Mouse (Mus musculus): ENCODE results near the gene Elavl3. TPM values are rescaled to one million over a fixed set of nuclear protein-coding genes. Genes with fewer than 3 reads are reported as not detected.
A peak's percentile ranks its signal among the peaks of the same experiment; 100 is the strongest.
"Not testable (repeated sequence)": the region's sequence is repeated elsewhere in the genome, so short reads cannot be mapped to it uniquely, and the experiment has no call there.

Elavl3 gene
- total RNA-seq (2021) = 100 to 1,000 TPM; 144 TPM
- long read RNA-seq, experiment 1, partial matches to known transcripts = 2 of 53 reads
- long read RNA-seq, experiment 1, other reads (novel, unspliced or antisense) = 51 of 53 reads
- long read RNA-seq, experiment 2, full-length matches to known transcripts = 1 of 45 reads
- long read RNA-seq, experiment 2, partial matches to known transcripts = 4 of 45 reads
- long read RNA-seq, experiment 2, other reads (novel, unspliced or antisense) = 40 of 45 reads

DNA sequence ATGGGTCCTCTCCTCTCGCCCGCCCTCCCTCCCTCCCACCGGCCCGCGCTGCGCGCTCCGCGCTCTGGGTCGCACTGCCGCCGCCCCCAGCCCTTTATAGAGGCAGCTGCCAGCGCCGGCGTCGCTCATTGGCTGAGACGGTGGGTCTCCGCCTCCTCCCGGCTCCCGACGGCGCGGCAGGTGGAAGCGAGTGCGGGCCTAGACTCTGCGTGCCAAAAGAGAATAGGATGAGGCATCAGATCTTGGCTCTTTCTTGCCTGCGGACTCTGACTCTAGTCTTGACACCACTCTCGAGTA, at the start of gene Elavl3:
Gene Elavl3 (minus strand): TSS at position 66 of the 297 bp plus-strand sequence.
- peak; percentile 84 to 88 for DNase-seq (ENCODE audit: low spot score in 2 of 2)

DNA sequence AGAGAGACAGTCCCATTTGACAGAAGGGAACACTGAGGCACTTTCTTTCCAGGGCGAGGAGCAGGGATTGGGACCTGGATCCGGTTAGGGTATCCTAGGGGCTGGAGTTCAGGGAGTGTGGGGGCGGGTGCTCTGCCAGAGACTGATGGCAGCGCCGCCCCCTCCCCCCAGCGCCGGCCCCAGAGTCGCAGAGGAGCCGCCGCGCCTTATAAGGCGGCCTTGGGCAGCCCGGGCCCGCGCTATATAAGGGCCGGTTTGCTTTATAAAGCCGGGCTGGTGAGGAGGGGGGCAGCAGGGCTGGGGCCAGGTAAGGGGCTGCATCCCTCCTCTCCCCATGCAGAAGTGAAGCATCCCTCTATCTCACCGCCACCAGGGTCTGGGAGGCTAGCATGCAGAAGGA, 48.1 kb upstream of the Elavl3 start:
- no peak for DNase-seq (ENCODE audit: low spot score in 2 of 2)

DNA sequence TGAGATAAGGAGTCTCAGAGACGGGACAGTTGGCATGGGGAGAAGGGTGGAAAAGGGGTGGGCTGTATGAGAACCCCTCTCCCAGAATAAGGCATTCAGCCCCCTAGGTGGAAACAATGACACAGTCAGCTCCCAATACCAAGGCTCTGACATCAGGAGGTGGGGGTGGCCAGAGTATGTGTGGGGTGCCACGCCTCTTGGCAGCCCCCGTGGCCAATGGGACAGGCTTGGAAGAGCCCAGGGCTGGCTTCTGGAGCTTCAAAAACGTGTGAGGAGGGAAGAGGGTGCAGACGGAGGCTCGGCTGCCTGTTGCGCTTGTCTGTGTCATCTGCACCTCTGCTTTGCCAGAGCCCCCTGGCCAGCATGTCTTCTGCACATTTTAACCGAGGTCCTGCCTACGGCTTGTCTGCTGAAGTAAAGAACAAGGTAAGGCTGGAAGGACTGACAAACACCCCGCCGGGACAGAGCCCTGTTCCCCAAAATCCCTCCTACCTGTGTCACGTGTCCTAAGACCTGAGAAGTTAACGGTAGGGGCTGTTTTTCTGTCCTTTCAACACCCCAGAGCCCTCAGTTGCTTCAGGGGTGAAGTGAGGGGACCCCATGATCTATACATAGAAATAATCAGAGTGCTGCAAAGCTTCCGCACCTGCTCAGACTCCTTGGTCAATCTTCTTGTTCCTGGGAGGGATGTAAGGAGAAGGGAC, 47.3 kb upstream of the Elavl3 start, which contains the start of gene Cnn1:
Gene Cnn1 (plus strand): TSS at position 224 of the 704 bp plus-strand sequence.
- no peak for DNase-seq (ENCODE audit: low spot score in 2 of 2)

DNA sequence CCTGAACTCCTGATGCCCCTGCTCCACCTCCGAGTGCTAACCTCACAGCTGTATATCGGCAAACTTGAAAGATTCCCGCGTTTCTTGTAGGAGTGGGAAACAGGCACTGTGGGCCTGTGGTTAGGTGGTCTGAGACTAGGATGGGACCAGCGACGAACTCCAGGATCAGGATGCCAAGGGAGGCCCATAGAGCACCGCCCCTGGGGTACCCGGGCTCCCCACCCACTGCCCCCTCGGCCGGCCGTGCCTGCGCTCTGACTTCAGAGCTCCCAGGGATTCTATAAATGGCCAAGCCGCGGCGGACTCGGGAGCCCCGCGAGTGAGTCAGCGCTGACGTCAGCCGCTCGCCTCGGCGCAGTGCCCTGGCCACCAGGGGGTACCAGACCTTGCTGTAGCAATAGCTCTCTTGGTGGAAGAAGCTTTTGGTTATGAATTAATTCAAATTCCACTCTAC, 44.1 kb upstream of the Elavl3 start:
- DNase-seq (ENCODE audit: low spot score in 2 of 2) = peak; percentile 83

DNA sequence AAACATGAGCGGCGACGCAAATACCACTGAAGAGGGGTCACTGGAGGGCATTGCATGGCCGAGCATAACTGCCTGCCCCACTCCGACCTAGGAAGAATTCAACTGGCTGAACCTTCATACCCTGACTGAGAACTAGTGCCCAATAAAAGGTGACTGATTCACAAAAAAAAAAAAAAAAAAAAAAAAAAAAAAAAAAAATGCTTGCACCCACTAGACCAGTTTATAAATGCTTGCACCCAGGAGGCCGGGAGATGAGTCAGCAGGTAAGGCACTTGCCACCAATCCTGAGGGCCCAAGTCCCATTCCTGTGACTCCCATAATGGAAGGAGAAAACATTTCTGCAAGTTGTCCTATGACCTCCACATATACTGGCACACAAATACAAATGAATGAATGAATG, 40.9 kb upstream of the Elavl3 start:
- no peak for DNase-seq (ENCODE audit: low spot score in 2 of 2)

DNA sequence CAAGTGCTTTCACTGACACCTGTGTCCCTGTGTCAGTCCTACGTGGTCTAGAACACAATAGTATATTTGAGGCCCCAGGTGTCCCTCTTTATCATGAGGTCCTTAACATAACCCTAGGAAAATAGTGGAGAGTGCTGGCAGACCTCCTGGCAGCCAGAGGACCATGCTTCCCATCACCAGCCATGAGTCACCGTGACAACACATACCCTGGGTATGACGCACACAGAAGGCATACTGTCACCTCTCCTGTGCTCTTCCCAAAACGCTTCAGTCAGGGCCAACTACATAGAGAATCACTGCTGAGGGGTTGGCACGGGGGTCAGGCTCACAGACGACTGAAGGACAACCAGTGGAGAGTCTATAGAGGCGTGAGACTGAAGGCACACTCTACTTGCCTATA, 38.2 kb upstream of the Elavl3 start:
- DNase-seq (ENCODE audit: low spot score in 2 of 2) = no peak

DNA sequence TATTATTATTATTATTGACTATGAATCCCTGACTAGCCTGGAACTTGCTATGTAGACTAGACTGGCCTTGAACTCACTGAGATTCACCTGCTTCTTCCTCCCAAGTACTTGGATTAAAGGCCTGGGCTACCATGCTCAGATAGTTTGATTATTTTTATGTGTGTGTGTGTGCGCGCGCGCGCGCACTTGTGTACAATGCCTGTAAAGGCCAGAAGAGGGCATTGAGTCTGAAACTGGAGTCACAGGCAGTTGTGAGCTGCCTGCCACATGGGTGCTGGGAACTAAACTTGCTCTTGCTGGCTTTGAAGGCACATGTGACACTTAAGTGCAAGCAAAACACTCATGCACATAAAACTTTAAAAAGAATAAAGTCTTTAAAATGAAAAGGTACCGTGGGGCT, 37.5 kb upstream of the Elavl3 start:
- DNase-seq (ENCODE audit: low spot score in 2 of 2) = no peak

DNA sequence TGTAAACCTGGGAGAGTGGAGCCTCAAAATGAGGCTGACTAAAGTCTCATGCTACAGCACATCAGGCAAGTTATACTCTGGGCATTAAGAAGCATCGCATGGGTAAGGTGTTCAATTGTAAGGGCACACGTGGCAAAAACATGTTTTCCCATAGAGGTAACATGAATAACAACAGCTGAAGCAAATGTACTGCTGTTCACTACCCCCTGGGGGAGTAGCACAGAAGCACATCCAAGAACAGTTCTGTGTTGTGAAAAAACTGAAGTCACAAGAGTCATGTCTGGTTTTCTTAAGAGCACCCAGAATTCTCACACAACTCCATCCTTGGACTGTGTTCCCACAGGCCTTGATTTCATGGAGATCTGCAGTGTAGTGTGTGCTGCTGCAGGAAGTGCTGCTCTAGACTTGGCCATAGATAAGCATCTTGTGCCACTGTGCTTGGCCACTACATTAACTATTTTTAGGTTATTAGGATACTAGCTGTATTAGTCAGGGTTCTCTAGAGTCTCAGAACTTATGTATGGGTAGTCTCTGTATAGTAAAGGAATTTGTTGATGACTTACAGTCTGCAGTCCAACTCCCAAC, 35.3 kb upstream of the Elavl3 start:
- DNase-seq (ENCODE audit: low spot score in 2 of 2) = no peak

DNA sequence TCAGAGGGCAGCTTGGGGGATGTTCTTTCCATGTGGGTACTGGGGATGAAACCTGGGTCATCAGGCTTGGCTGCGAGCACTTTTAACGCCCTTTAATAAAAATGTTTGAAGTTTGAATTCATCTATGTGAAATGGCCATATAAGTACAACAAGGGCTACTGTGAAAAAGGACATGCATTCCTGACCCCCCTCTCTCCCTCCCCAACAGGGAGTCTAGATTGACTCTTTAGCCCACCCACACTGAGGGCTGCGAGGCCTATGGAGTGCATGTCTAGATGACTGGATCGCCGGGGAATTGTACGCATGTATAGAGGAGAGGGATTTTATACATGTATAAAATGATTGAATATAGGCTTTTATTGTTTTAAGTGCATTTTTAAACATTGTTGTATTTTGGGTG, 34.2 kb upstream of the Elavl3 start:
- no peak for DNase-seq (ENCODE audit: low spot score in 2 of 2)

DNA sequence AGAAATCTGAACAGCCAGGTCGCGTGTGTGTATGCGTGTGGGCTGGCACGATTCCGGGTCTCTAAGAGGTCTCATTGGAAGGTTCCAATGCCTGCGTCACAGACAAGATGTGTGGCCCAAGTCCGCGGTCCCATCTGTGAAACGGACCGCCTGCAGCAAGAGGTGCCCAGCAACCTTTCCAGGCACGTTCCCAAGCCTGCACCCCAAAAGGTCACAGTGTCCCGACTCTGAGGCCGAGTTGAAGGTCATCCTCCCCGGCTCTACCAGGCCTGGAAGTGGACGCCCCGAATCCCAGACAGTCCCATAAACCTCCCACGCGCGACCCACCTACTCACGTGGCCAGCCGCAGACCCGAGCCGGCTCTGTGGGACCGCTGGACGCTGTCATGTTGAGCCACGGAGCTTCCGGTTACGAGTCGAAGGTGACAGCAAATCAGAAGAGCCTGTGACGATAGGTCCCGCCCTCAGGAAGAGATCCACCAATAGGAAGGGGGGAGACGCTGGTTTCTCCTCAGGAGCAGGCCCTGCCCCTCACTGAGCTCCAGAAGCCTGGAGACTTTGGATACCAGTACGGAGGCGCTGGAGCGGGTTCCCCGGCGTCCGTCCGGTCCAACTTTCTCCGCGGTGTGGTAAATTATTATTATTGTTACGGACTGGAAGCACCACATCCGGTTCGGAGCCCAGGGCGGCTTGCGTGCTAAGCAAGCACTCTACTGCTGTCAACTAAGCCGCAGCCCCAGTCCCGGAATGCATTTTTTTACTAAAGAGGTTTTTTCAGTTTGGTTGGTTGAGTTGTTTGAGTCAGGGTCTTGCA, 33.4 kb upstream of the Elavl3 start, which contains the start of gene Ecsit:
Gene Ecsit (minus strand): TSS at position 417 of the 813 bp plus-strand sequence.
- DNase-seq (ENCODE audit: low spot score in 2 of 2) = peak; percentile 93 to 95

DNA sequence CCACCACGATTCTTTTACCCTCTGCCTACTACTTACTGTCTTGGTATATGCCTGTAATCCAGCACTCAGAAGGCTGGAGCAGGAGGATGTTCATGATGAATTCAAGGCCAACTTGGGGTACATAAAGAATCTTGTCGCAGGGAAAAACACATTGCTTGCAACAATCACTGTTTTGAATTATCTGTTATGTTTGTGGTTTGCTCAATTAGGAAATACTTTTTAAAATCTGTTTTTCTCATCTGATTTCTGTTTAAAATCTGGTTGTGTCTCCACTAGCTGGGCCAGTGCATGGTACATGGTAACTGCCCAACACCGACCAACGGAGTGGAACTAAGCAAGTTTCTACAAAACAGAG, 32.8 kb upstream of the Elavl3 start:
- DNase-seq (ENCODE audit: low spot score in 2 of 2) = no peak

DNA sequence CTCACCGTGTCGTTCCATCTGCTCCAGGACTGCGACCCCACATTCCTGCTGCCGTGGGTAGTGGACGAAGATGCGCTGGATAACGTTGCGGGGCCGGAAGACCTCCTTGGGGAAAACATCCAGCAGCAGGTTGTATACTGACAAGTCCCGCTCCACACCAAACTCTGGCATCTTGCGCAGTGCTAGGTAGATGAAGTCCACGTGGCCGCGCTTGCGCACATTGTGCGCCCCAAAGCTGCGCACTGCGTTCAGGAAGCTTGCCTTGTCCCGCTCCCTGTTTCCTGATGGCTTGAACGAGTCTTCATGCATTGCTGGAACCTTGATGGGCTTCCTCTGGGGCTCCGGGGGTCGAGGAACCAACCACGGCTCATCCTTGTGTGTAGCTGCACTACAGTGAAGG, 24.4 kb upstream of the Elavl3 start:
- DNase-seq (ENCODE audit: low spot score in 2 of 2) = no peak

DNA sequence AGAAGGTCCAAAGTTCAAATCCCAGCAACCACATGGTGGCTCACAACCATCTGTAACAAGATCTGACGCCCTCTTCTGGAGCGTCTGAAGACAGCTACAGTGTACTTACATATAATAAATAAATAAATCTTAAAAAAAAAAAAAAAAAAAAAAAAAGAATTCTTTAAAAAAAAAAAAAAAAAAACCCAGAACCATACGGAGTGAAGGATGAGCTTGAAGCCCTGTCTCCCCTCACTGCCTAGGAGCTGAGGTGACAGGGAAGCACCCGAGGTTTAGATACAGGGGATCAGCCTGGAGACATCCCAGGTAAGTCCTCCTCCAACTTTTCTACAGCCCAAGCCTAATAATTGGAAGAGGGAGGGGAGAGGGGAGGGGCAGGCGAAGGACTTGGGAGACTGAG, 24.0 kb upstream of the Elavl3 start:
- DNase-seq (ENCODE audit: low spot score in 2 of 2) = not testable (repeated sequence)

DNA sequence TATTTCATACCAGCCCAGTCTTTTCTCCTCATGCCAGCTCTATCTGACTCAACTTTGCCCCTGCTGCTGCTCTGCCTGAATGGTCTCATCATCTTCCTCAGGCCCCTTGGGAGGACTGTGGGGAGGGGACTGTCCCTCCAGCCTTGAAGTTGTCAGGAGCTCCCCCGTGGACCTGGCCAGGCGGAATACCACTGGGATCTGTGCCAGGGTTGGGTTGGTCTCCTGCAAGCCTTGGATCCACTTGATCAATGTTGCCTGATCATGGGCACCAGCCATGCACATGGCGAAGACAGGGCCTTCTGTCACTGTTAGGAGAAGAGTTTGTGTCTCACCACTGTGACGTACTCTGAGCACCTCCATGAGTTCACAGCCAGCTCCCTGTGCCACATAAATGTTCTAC, 20.5 kb upstream of the Elavl3 start:
- no peak for DNase-seq (ENCODE audit: low spot score in 2 of 2)

DNA sequence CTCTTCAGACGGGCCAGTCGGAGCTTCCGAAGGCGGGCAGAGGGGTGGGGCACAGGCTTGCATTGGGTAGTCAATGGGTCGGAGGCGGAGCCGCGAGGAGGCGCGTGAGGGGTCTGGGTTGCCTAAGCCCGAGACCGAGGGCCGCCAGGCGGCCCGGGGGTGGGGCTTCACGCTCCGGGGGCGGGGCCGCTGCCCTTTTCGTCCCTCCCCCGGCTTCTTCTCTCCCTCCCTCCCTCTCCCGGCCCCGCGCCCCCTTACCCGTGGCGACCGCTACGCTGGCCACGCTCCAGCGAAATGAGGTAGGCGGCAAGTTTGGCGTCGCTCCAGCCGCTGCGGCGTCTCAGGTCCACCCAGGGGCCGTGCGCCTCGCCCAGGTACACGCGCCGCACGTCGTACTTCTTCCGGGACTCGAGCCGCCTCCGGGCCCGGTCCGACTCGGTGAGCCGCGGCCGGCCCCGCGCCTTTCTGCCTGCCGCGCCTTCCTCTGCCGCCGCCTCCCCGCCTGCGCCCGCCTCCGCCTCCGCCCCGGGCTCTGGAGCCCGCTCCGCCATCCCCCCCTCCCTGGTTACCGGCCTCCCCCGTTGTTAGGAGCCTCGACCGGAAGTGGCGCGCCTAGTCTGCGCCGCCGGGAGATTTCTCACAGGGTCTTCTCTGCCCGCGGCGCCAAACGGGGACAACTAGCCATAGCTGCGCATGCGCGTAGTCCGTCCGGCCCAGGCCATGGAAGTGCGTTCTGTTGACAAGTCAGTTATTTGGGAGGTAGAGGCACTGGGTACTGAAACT, 19.2 kb upstream of the Elavl3 start, which contains the start of the genes Gm49318 and Zfp653:
Gene Gm49318 (minus strand): TSS at position 469 of the 783 bp plus-strand sequence.
Gene Zfp653 (minus strand): TSS at position 586 of the 783 bp plus-strand sequence.
- peak; percentile 97 for DNase-seq (ENCODE audit: low spot score in 2 of 2)

DNA sequence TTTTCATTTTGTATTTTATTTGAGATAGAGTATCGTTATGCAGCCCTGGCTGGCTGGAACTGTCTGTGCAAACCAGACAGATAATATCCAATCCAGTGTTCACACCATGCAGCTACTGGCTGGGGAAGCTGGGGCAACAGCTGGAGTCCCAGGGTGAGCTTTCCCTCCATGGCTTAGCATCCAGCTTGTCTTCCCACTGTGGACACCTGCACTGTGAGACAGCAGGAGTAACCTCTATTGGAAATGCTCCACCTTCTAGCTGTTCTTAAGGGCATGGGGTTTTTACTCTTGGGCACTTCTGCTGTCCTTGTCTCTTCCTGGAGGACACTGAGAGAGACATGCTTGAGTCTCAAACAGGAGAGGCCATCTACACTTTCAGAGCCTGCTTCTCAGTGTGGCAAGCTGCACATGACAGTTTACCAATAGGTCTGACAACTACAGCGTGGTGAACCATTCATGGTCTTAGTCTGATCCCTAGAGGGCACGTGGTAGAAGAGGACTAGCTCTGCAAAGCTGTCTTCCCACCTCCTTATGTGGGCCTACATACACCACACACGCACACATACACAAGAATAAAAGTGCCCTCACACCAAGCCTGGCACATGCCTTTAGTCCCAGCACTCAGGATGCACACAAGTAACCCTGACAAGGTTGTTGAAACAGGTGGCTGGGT, 18.2 kb upstream of the Elavl3 start:
- no peak for DNase-seq (ENCODE audit: low spot score in 2 of 2)

DNA sequence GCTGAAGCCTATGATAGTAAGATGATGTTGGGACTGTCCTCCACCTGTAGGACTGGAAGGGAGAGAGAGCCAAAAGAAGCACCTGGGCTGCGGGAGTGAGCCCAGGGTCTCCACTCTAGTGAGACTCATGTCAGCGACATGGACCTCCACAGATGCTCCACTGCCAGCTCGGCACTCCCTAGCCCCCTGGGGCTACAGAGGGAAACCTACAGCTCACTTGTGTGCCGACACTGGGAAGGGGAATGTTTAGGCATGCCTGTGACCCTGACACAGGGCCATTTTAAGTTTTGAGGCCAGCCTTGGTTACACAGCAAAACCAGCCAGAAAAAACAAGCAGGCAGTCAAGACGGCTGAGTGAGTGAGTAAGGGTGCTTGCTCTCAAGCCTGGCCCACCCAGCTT, 15.4 kb upstream of the Elavl3 start:
- no peak for DNase-seq (ENCODE audit: low spot score in 2 of 2)

DNA sequence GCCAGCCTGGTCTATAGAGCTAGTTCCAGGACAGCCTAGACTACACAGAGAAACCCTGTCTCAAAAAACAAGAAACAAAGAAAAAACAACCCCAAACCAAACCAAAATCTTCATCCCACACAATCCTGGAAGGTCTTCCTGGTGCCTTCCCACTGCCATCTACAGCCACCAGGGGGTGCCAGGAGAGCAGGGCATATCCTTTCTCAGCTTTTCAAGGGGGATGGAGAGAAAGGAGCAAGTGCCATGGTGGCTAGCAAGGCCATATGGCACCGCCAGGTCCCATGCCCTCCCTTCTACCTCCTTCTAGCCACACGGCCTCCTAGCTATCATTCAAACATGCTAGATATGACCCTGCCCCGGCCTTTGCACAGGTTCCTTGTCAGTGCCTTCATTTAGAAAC, 14.6 kb upstream of the Elavl3 start:
- peak; percentile 56 to 69 for DNase-seq (ENCODE audit: low spot score in 2 of 2)

DNA sequence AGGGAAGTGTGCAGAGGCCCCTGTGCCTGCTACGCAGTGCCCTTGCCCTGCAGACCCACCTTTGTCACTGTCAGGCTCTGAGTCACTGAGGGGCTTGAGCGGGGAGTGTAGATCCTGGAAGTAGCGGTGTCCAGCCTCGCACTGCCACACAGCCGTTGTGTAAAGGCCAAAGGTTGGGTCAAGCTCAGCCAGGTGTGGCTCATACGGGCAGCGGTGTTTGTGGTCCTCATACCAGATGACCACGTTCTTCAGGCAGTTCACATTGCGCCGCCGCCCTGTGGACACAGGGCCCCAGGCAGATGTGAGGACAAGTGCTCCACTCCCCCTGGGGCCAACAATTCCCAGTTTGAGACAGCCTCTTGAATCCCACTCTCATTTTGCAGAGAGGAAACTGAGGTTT, 13.8 kb upstream of the Elavl3 start:
- DNase-seq (ENCODE audit: low spot score in 2 of 2) = no peak

DNA sequence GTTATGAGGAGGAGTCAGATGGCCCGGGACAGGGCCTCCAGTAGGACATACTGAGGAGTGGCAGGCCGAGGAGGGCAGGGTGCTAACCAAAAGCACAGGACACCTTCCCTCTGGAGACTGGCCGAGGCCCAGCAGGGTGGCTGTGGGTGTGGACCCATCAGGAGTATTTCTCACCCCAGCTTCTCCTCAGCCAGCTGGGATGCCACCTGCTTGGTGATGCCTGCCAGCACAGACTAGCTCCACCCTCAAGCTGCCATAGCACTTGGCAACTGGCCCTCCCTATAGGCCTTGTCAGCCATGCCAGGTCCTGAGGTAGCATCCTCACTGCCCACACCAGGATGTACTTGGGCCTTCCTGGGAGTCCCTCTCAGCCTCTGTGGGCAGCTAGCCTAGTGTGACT, 12.5 kb upstream of the Elavl3 start:
- DNase-seq (ENCODE audit: low spot score in 2 of 2) = peak in 1 of 2 experiments; percentile 61

Measured in left cerebral cortex, adult 18-20 months (tissue).